Mouse (Mus musculus): ENCODE data around the gene Tmprss11f. TPM values are rescaled to one million over a fixed set of nuclear protein-coding genes. Genes with fewer than 3 reads are reported as not detected.
"Not testable (repeated sequence)": the region's sequence is repeated elsewhere in the genome, so short reads cannot be mapped to it uniquely, and the experiment has no call there.

Tmprss11f gene
- total and polyA plus RNA-seq, 3 experiments, result not detected

DNA sequence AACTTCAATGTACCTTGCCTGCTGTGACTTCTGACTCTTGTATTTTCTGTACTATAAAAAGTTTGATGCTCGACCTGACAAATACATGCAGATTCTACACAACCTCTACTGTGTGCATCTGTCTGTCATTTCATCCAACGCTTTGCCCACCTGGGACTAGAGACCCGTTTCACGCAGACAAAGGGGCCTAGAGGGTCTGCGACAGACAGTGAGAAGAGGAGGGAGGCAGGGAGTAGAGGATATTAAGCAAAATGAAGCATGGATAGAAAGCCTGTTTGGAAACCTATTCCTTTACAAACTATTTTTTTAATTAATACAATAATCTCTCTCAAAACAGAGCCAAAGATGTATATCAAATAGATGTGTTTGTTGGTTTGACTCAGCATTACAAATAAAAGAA lies 50.2 kb downstream of the Tmprss11f start:
- Histone ChIP-seq H3K4me1 (ENCODE audit: control insufficient read depth in 1 of 2, insufficient read depth in 2 of 2, low read length in 2 of 2) (no peaks in the 10 kb centered on the region), H3K79me2 (ENCODE audit: control insufficient read depth, insufficient read depth, low read length, poor library complexity) (no peaks in the 10 kb centered on the region), H3K9me3 (replicated peaks; ENCODE audit: insufficient read depth, low read length) (no peaks in the 10 kb centered on the region), H3K27ac (ENCODE audit: control insufficient read depth, low read depth, low read length) (no peak overlapping the region), H3K27me3 (ENCODE audit: control insufficient read depth in 1 of 2, insufficient read depth in 2 of 2, low read length in 2 of 2) (no peaks in the 10 kb centered on the region), H3K36me3 (ENCODE audit: control insufficient read depth in 1 of 2, insufficient read depth in 2 of 2, low read length in 2 of 2) (no peaks in the 10 kb centered on the region), H3K9ac (ENCODE audit: control insufficient read depth, low read depth, low read length, poor library complexity, severe bottlenecking) (no peak overlapping the region), H3K4me3 (ENCODE audit: control insufficient read depth in 1 of 2, insufficient read depth in 1 of 2, low read depth in 2 of 2, low read length in 2 of 2) (no peak overlapping the region)
- TF ChIP-seq SIN3A (IDR thresholded peaks at IDR 0.05; ENCODE audit: low read length) (no peak), USF2 (IDR thresholded peaks at IDR 0.05; ENCODE audit: borderline replicate concordance in 1 of 2, insufficient read depth in 1 of 2, low read depth in 1 of 2, low read length in 2 of 2) (no peak), RAD21 (IDR thresholded peaks at IDR 0.05; ENCODE audit: low read depth, low read length) (no peak), USF1 (IDR thresholded peaks at IDR 0.05; ENCODE audit: low read depth, low read length) (no peak), ZC3H11A (IDR thresholded peaks at IDR 0.05; ENCODE audit: low read depth, low read length) (no peak), MXI1 (IDR thresholded peaks at IDR 0.05; ENCODE audit: low read depth, low read length) (no peak), RCOR1 (IDR thresholded peaks at IDR 0.05; ENCODE audit: low read depth, low read length) (no peak), GABPA (IDR thresholded peaks at IDR 0.05; ENCODE audit: low read depth, low read length) (no peak), POLR2AphosphoS5 (IDR thresholded peaks at IDR 0.05; ENCODE audit: borderline replicate concordance, low read depth, low read length) (no peak), MYC (IDR thresholded peaks at IDR 0.05; ENCODE audit: low read depth, low read length) (no peak), NRF1 (IDR thresholded peaks at IDR 0.05; ENCODE audit: insufficient read depth, low read depth, low read length, poor library complexity, severe bottlenecking) (no peak), TCF12 (IDR thresholded peaks at IDR 0.05; ENCODE audit: low read depth, low read length) (no peak), MAZ (IDR thresholded peaks at IDR 0.05; ENCODE audit: low read depth, low read length) (no peak), KAT2A (conservative IDR thresholded peaks at IDR 0.05; ENCODE audit: low read depth, low read length) (no peak), ETS1 (IDR thresholded peaks at IDR 0.05; ENCODE audit: low read depth, low read length) (no peak), MEF2A (IDR thresholded peaks at IDR 0.05; ENCODE audit: extremely low read depth, insufficient replicate concordance, low read depth, low read length, poor library complexity, severe bottlenecking) (no peak), NELFE (IDR thresholded peaks at IDR 0.05; ENCODE audit: low read depth, low read length) (no peak), HCFC1 (IDR thresholded peaks at IDR 0.05; ENCODE audit: low read depth, low read length) (no peak), JUND (IDR thresholded peaks at IDR 0.05; ENCODE audit: low read depth, low read length) (no peak)
- no peak for DNase-seq (ENCODE audit: low read depth, low spot score)

DNA sequence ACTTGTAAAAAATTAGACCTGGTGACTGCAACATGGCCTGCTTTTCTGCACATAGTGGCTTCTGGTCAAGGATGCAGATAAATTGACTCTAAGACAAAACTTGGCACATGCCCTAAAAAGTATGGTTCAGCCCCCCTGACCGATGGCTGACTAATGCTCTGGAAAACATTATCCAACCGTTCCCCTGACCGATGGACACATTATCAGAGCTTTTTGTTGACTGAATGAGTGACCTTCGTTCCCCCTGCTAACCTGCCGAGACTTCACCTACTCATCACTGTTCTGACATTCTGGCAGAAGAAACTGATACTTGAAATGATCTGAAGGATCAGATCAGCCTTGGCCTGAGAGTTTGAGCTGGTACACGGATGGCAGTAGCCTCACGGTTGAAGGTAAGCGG lies 53.5 kb downstream of the Tmprss11f start:
- H3K4me1 ChIP-seq (ENCODE audit: control insufficient read depth in 1 of 2, insufficient read depth in 2 of 2, low read length in 2 of 2); H3K27me3 ChIP-seq (ENCODE audit: control insufficient read depth in 1 of 2, insufficient read depth in 2 of 2, low read length in 2 of 2); H3K27ac ChIP-seq (ENCODE audit: control insufficient read depth, low read depth, low read length); DNase-seq (ENCODE audit: low read depth, low spot score); H3K9ac ChIP-seq (ENCODE audit: control insufficient read depth, low read depth, low read length, poor library complexity, severe bottlenecking); H3K9me3 ChIP-seq (replicated peaks; ENCODE audit: insufficient read depth, low read length); H3K36me3 ChIP-seq (ENCODE audit: control insufficient read depth in 1 of 2, insufficient read depth in 2 of 2, low read length in 2 of 2); H3K79me2 ChIP-seq (ENCODE audit: control insufficient read depth, insufficient read depth, low read length, poor library complexity); H3K4me3 ChIP-seq (ENCODE audit: control insufficient read depth in 1 of 2, insufficient read depth in 1 of 2, low read depth in 2 of 2, low read length in 2 of 2): not testable (repeated sequence)

Measured in MEL (cell line).